Mouse (Mus musculus) 416B (cell line): Measurements from ENCODE around the gene Zfp369.
"Not testable (repeated sequence)": the region's sequence is repeated elsewhere in the genome, so short reads cannot be mapped to it uniquely, and the experiment has no call there.

Experiments
- DNase-seq: peaks from one replicate; pipeline ENCODE4 v3.0.0; 2011; ENCODE audit warnings: low read depth

The Zfp369 gene

GRCm38 (mm10) chr13:65278383-65279341 lies at the start of gene Zfp369:
Gene Zfp369, plus strand, starts transcription at chr13:65278814.
- peak; percentile 95 for DNase-seq

DNA sequence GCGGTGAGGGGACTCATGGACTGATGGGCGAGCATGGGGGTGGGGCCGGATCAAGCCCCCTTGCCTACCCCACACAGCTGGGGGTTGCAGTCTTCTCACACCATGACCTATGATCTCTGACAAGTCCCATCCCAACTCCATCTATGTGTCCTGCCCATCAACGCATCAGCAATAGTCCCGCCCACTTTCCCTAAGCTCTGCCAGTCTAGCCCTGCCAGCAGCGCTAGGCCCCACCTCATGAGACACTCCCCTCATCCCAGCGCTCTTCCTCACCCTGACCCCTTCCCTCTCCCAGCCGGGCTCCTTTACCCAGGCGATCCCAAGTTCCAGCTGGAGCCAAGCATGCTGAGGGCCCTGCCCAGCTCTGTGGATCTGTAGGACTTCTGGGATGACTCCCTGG lies 41.4 kb upstream of the Zfp369 start:
- no peak for DNase-seq

DNA sequence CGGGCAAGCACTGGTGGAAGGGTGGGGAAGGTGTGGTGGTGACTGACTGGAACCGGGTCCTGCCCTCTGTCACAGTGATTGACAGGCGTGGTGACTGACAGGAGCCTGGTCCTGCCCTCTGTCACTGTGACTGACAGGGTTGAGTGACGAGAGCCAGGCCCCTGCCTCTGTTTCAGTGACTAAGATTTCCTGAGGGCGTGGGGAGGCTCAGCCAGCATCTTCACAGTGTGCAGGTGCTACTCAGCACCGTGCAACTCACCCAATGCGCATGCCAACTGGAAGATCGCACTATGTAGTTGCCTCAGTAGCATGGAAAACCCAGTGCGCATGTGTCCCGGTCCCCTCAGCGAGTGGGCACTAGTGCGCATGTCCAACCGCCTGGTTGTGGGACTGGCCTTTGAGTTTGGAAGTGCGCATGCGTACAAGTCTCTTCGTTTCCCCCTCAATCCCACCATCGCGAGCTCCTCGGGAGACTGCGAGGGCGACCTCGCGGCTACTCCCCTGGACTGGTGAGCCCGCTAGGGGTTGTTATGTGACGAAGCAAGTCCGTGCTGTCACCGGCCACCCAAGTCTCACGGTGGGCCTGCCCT lies 38.0 kb upstream of the Zfp369 start:
- peak; percentile 97 for DNase-seq

- DNase-seq, result peak; percentile 96
Observed at GRCm38 (mm10) chr13:65241099-65241626, 37.5 kb upstream of the Zfp369 start.

- DNase-seq, result peak; percentile 50
Observed at GRCm38 (mm10) chr13:65241627-65242318, 36.8 kb upstream of the Zfp369 start.

DNA sequence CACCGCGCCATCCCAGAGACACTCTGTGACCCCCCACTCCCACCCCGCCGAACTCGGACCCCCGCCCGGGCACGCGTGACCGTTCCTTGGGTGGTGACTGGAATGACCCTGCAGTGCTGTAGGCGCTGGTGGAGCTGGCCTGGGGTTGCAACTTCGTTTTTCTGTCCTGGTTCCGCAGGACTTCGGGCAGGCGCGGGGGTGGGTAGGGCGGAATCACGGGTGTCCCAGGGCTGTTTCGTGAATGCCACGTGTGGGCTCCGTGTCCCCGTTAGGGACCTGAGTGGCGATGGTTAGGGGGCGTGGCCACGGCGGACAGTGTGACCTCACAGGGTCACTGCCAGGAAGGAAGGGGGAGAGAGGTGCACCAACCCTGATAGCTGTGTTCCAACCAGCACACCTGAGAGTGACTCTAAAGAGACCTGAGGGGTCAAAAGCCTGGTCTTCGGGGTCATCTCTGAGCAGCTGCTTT lies 36.3 kb upstream of the Zfp369 start:
- peak; percentile 10 for DNase-seq

DNA sequence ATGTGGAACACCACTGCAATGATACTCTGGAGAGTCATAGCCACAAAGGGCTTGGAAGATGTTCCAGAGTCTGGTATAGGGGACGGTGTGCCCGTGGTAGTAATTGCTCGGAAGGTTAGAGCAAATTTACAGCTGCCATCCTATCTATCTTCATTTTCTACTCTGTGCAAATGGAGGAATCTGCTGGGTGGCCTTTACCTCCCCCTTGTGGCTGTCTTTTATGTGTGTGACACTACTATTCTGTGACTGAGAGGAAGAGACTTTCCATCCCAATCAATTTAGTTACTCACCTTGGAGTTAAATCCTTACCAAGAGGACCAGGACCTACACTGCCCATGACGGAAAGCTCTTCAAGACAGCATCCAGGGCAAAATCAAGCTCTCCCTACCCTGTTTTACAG lies 35.3 kb upstream of the Zfp369 start:
- DNase-seq, result peak; percentile 34

DNA sequence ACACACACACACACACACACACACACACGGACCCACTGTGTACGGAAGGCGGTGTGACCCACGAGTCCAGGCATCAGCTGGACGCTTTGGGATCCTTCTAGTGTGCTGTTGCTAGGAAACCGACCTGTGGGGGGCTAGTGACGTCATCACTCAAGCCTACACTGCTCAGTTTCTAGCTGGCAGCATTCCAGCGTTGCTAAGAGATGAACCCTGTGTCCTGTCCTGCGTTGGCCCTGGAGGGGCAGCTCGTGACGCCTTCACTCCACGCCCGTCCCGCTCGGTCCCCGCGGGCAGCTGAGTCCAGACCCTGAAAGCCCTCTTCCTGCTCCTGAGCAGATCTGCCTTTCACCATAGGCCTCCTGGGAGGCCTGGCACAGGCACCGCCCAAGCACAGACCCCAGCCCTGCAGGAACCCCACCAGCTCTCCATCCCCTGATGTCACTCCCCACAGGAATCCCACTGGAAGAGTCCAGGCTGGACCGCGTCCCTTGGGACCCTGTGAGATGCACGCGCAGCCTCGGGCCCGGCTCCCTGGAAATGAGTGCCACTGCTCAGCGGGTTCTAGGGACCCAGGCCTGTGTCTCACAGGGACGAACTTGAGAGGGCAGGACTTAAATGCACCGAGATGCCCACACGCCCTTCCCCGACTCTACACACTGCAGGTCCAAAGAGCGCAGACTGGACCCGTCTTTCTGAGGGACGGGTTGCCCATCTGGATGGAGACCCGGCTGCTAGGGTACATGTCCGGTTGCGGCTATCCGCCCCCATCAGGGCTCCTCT lies 20.2 kb upstream of the Zfp369 start:
- no peak for DNase-seq

DNA sequence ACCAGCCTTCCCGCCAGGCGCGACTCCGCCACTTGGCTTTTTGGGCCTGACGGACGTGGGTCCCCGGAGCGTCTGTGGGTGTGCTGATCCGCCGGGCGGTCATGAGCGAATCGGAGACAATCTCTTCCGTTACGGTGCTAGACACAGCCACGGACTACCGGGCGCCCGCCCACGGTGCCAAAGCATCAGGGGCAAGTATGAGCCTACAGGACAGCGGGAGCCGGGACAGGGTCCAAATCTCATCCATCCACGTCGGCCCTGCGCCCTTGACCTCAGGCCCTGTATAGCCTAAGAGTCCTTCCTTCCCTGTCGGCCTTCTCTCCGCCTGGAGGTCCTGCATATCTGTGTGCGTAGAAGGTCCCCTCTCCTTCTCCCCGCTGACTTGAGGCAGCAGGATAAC lies 19.4 kb upstream of the Zfp369 start, which contains the start of gene Gm10775:
TSS of gene Gm10775 (plus strand) at position 301 of the 400 bp plus-strand sequence.
- no peak for DNase-seq

GRCm38 (mm10) chr13:65262086-65262485 lies 16.5 kb upstream of the Zfp369 start:
- DNase-seq, result no peak

DNA sequence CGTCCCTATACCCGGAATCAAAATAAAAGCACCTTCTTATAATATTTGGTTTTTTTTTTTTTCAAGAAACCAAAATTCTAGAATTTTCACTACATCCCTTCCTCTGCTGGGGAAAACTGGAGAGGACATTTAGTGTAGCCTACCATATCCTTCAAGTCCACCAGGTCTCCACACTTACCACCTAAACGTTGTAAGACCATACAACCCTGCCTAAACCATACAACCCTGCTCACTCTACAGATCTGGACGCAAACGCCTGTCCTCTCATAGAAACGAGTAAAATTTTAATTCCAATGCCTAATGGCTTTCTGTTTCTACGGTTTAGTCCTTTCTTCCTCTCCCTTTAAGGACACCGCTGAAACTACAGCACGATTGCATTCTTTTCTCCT lies 626 bp upstream of the Zfp369 start:
- DNase-seq, result no peak

GRCm38 (mm10) chr13:65286771-65287170 lies 8.2 kb downstream of the Zfp369 start:
- DNase-seq, result no peak

GRCm38 (mm10) chr13:65296354-65296753 lies 17.7 kb downstream of the Zfp369 start:
- DNase-seq, result no peak

- DNase-seq, result peak; percentile 61
Observed at GRCm38 (mm10) chr13:65310849-65311248, 32.2 kb downstream of the Zfp369 start.

DNA sequence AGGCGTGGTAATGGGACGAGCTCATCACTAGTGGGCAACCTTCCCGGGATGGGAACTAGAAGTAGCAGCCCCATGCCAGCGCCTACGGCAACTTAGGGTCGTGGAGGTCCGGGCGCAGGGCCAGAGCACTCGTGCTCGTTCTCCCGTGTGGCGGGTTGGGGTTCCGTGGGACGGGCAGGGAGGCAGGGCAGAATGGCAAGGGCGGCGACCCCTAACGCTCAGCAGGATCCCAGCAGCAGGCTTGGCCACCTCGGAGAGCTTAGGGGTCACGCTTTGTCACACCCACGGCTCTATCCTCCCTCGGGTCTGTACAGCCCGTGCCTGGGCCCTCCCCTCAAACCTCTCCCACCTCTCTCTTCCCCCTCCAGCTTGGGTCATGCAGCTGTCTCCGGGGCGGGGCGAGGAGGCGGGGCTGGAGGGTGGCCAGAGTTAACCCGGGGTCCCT lies 32.7 kb downstream of the Zfp369 start:
- DNase-seq, result no peak

GRCm38 (mm10) chr13:65311826-65312225 lies 33.2 kb downstream of the Zfp369 start:
- DNase-seq, result no peak

- not testable (repeated sequence) for DNase-seq
Observed at GRCm38 (mm10) chr13:65348501-65348900, 69.9 kb downstream of the Zfp369 start.

DNA sequence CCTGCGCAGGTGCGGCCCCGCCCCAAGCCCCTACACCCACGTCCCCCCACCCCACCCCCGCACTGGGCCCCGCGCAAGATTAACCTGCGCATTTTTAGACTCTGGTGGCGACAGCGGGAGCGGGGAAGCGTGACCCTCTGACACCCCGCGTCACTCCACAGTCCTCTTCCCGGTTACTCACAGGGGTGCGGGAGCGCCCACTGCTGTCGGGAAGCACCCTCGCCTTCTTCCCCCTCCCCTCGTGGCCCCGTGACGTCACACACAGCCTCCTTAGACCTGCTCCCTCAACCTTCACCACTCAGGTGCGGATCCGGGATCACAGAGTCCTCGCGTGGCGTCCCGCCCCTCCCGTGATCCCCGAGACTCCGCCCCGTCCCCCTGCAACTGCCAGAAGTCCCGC lies 73.2 kb downstream of the Zfp369 start:
- not testable (repeated sequence) for DNase-seq
